Mouse (Mus musculus) cortical plate, adult 2 months (tissue): Measurements from ENCODE around the gene Xylt1. TPM values are rescaled to one million over a fixed set of nuclear protein-coding genes. Genes with fewer than 3 reads are reported as not detected.

Source experiments
- H3K27ac ChIP-seq: fragments of 200-500 bp; 2 replicates; pipeline ENCODE4 v1.5.1; 2012; ENCODE audit warnings: low read length, control low read depth, inconsistent platforms; ENCODE audit not compliant: insufficient read depth
- H3K4me1 ChIP-seq: fragments of 200-500 bp; 2 replicates; pipeline ENCODE4 v1.6.1; 2011; ENCODE audit warnings: low read length; ENCODE audit not compliant: control insufficient read depth, insufficient read depth
- H3K4me3 ChIP-seq: fragments of 200-500 bp; 2 replicates; pipeline ENCODE4 v1.5.1; 2011; ENCODE audit warnings: mild to moderate bottlenecking, low read length, control low read depth; ENCODE audit not compliant: insufficient read depth
- CTCF ChIP-seq: fragments of 200-500 bp; IDR thresholded peaks from 2 replicates; pipeline ENCODE4 v1.5.1; 2011; ENCODE audit warnings: mild to moderate bottlenecking, control low read depth, low read length; ENCODE audit not compliant: insufficient read depth; ENCODE audit errors: extremely low read depth
- POLR2A ChIP-seq: fragments of 200-500 bp; IDR thresholded peaks from 2 replicates; pipeline ENCODE4 v1.6.1; 2011; ENCODE audit warnings: mild to moderate bottlenecking, low read length, control low read depth; ENCODE audit not compliant: insufficient read depth; ENCODE audit errors: extremely low read depth
- polyA plus RNA-seq: library from polyadenylated mRNA; depleted of rRNA; stranded (reverse); fragments of >200 nt; gene quantifications from 2 replicates; pipeline ENCODE4 v1.2.3, GENCODE M21; 2012

Gene Xylt1
- polyA plus RNA-seq, 1 experiment: 18.4 TPM

DNA sequence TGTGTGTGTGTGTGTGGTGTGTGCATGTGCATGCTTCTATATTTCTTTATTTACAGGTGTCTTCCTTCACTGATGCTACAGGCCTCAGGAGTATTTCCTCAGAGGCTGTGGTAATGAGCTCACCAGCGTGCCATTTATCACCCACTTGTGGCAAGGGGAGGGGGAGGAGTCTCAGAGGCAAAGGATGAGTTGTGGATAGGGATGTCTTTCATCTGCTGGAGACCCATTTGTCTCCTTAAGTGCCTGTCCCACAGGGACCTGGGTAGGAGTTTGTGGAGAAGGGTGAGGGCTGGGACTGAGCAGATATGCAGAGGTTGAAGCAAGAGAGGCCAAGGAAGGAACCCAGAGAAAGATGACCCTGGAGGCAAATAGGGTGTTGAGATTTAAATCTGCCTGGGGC, 160.3 kb downstream of the Xylt1 start:
- Histone ChIP-seq H3K4me3 (no peak overlapping the region), H3K27ac (no peak overlapping the region), H3K4me1 (no peaks in the 10 kb centered on the region; the same call in 1 of the 2 replicates)
- TF ChIP-seq POLR2A (no peak), CTCF (no peak)

GRCm38 (mm10) chr7:117541681-117542080, 160.9 kb downstream of the Xylt1 start:
- H3K4me1 ChIP-seq: no peaks in the 10 kb centered on the region; the same call in 1 of the 2 replicates
- no peak overlapping the region for H3K27ac ChIP-seq
- H3K4me3 ChIP-seq: no peak overlapping the region
- TF ChIP-seq POLR2A (no peak), CTCF (no peak)

- H3K27ac ChIP-seq: no peak overlapping the region
- TF ChIP-seq CTCF (no peak), POLR2A (no peak)
- H3K4me3 ChIP-seq: no peak overlapping the region
- H3K4me1 ChIP-seq: peaks cover 3% of the 10 kb centered on the region; the same call in 1 of the 2 replicates
Observed at GRCm38 (mm10) chr7:117543041-117543440, 162.3 kb downstream of the Xylt1 start.

DNA sequence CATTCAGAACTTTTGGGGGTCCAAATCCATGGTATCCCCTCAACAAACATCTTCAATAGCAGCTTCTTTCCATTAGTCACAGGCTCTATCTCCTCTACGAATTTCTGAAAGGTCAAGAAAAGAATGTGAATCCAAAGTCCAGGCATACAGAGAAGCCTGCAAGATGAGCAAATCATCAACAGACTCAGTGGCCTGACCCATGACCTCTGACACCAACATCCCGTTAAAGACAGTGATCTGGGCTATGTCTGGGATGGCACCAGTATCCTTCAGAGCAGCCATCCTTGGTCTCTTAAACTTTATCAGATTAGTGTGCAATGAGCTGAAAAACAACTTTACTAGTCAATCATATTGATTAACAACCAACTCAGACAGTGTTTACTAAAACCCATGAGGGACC, 163.3 kb downstream of the Xylt1 start:
- no peak for TF ChIP-seq POLR2A
- TF ChIP-seq CTCF: no peak
- H3K4me3 ChIP-seq: no peak overlapping the region
- H3K4me1 ChIP-seq: peaks cover 3% of the 10 kb centered on the region; the same call in 1 of the 2 replicates
- H3K27ac ChIP-seq: no peak overlapping the region

- Histone ChIP-seq H3K27ac (no peak overlapping the region), H3K4me3 (no peak overlapping the region), H3K4me1 (peaks cover 3% of the 10 kb centered on the region)
- no peak for TF ChIP-seq CTCF
- TF ChIP-seq POLR2A: no peak
Observed at GRCm38 (mm10) chr7:117548301-117548700, 167.5 kb downstream of the Xylt1 start.

GRCm38 (mm10) chr7:117550916-117551549, 170.3 kb downstream of the Xylt1 start:
- TF ChIP-seq POLR2A (no peak), CTCF (no peak)
- Histone ChIP-seq H3K4me3 (no peak overlapping the region), H3K4me1 (peaks cover 3% of the 10 kb centered on the region), H3K27ac (no peak overlapping the region)

- H3K27ac ChIP-seq: no peak overlapping the region
Observed at GRCm38 (mm10) chr7:117553228-117553627, 172.4 kb downstream of the Xylt1 start.

GRCm38 (mm10) chr7:117555735-117556134, 175.0 kb downstream of the Xylt1 start:
- H3K4me1 ChIP-seq: no peaks in the 10 kb centered on the region; the same call in none of the 2 replicates
- TF ChIP-seq CTCF (no peak), POLR2A (no peak)

More at GRCm38 (mm10) chr7:117553228-117553627, 172.4 kb downstream of the Xylt1 start:
- TF ChIP-seq CTCF (no peak), POLR2A (no peak)
- H3K4me3 ChIP-seq: no peak overlapping the region
- H3K4me1 ChIP-seq: no peaks in the 10 kb centered on the region; the same call in none of the 2 replicates

GRCm38 (mm10) chr7:117558166-117558565, 177.4 kb downstream of the Xylt1 start:
- Histone ChIP-seq H3K4me3 (no peak overlapping the region), H3K27ac (no peak overlapping the region), H3K4me1 (no peaks in the 10 kb centered on the region; the same call in 1 of the 2 replicates)
- TF ChIP-seq POLR2A (no peak), CTCF (no peak)

More at GRCm38 (mm10) chr7:117555735-117556134, 175.0 kb downstream of the Xylt1 start:
- H3K27ac ChIP-seq: no peak overlapping the region
- H3K4me3 ChIP-seq: no peak overlapping the region

DNA sequence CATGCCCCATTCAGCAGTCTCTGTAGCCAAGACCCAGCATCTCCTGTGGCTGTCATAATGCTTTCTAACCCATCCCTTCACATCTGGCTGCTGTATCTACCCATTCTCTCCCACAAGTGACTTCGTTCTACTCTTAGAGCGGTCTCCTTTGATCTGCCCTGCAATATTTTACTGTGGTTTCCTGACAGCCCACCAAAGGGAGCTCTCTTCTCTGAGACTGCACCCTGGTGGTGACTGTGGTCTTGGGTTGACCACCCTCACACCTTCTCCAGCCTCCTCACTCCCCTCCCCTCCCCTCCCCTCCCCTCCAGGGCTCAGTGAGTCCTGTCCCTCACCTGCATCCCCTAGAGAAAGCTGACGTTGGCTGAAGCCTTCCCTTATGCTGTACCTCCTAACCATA, 178.3 kb downstream of the Xylt1 start:
- H3K27ac ChIP-seq: no peak overlapping the region
- H3K4me1 ChIP-seq: peaks cover 2% of the 10 kb centered on the region
- no peak overlapping the region for H3K4me3 ChIP-seq
- TF ChIP-seq CTCF (no peak), POLR2A (no peak)
